Comparison of ENCODE assay signal across 17 mouse cellular contexts in genomic region chr8:6388651-6389050, GRCm38 (mm10).
DNase-seq lines count a peak whose midpoint lies in the region; ATAC-seq and TF ChIP-seq lines count a peak whose summit lies in the region.
"Had no signal": no experiment of that assay in that cellular context is flagged by ENCODE, and none has a peak within 500 bp of the region (broad histone marks: within the 10 kb centered on the region; RNA-seq: fewer than 3 reads in every experiment).

No protein-coding gene starts in this region.

- intact Hi-C loops in left cerebral cortex, postnatal 4 days (cut with DNase I) = no loop called here

- no peak for DNase-seq in frontal cortex, postnatal 14 days (ENCODE audit: low spot score in 2 of 2)
- peak; percentile 39 for DNase-seq in left cerebral cortex, adult 11 months (ENCODE audit: low spot score)
- no peak for DNase-seq in left cerebral cortex, postnatal 4 days
- peak; percentile 37 for DNase-seq in brain, embryonic 14.5 days (ENCODE audit: low read depth)
- DNase-seq in cerebellum, adult 11 months = no peak
- no peak for DNase-seq in ovary, adult 18-20 months (ENCODE audit: low spot score)
- DNase-seq: adrenal gland, postnatal 14 days; B cell, adult 2 months; cerebellum, adult 8-10 months; cerebellum, postnatal 14 days; embryo, embryonic 11 days; gastrocnemius, postnatal 36 days; heart, adult 11 months; heart, postnatal 36 days had no signal

- ATAC-seq in frontal cortex, adult (ENCODE audit: low TSS enrichment) = peak; percentile 100
- ATAC-seq: CD4-positive, CD25-positive, alpha-beta regulatory T cell, adult 4 months; forebrain, embryonic 15.5 days had no signal

- no peak for TF ChIP-seq POLR2A in brain, embryonic 14.5 days (IDR thresholded peaks at IDR 0.05; ENCODE audit: borderline replicate concordance, extremely low read depth, insufficient read depth, insufficient read length, poor library complexity, severe bottlenecking)

- TF ChIP-seq CTCF in brain, embryonic 14.5 days (IDR thresholded peaks at IDR 0.05; ENCODE audit: borderline replicate concordance, extremely low read depth, insufficient read depth, insufficient read length) = no peak

Comparison
In these comparisons a context has a peak if more than half of its experiments do, and no peak if none do; other contexts are left out.
1. DNase-seq: peak in left cerebral cortex, adult 11 months (single experiment) and brain, embryonic 14.5 days (single experiment); none in frontal cortex, postnatal 14 days (0 of 2), left cerebral cortex, postnatal 4 days (single experiment), cerebellum, adult 11 months (single experiment) and ovary, adult 18-20 months (single experiment).